In genomic region chr12:86507741-86508140, GRCm38 (mm10) we compare ENCODE assay signal across 30 mouse cellular contexts.
DNase-seq lines count a peak whose midpoint lies in the region; ATAC-seq and TF ChIP-seq lines count a peak whose summit lies in the region.
"Had no signal": no experiment of that assay in that cellular context is flagged by ENCODE, and none has a peak within 500 bp of the region (broad histone marks: within the 10 kb centered on the region; RNA-seq: fewer than 3 reads in every experiment).

No protein-coding gene starts in this region.

- H3K27ac ChIP-seq in intestine, postnatal 0 days (ENCODE audit: low read depth, low read length): no peak overlapping the region
- no peak overlapping the region for H3K27ac ChIP-seq in intestine, embryonic 15.5 days
- peak overlapping the region; percentile 66; the same call in 1 of the 2 replicates for H3K27ac ChIP-seq in ES-E14 (ENCODE audit: insufficient read depth, low read depth, low read length, poor library complexity, severe bottlenecking)
- H3K27ac ChIP-seq in stomach, postnatal 0 days (replicated peaks): no peak overlapping the region
- H3K27ac ChIP-seq: embryonic facial prominence, embryonic 12.5 days; embryonic facial prominence, embryonic 15.5 days; forebrain, embryonic 12.5 days; forebrain, embryonic 15.5 days; heart, embryonic 15.5 days; hindbrain, embryonic 10.5 days; hindbrain, embryonic 13.5 days had no signal

- in situ Hi-C loops in ES-E14 (cut with MboI; ENCODE audit: low sequenced_read_pairs in 2 of 2, unreplicated experiment in 2 of 2): no loop called here

- 0 out of 2 replicates have a peak, but pooled peaks have one; percentile 5 for TF ChIP-seq CTCF in intestine, postnatal 0 days (IDR thresholded peaks at IDR 0.05; ENCODE audit: low read depth)
- TF ChIP-seq CTCF in stomach, postnatal 0 days (IDR thresholded peaks at IDR 0.05; ENCODE audit: low read depth): peak; percentile 39

- no peak overlapping the region for H3K4me2 ChIP-seq in intestine, postnatal 0 days (replicated peaks; ENCODE audit: low read depth)
- no peak overlapping the region for H3K4me2 ChIP-seq in intestine, embryonic 15.5 days (replicated peaks)
- H3K4me2 ChIP-seq in stomach, postnatal 0 days (replicated peaks; ENCODE audit: low read depth): no peak overlapping the region
- H3K4me2 ChIP-seq: embryonic facial prominence, embryonic 12.5 days; embryonic facial prominence, embryonic 15.5 days; forebrain, embryonic 12.5 days; forebrain, embryonic 15.5 days; heart, embryonic 12.5 days; heart, embryonic 15.5 days; hindbrain, embryonic 13.5 days had no signal

- no peak for TF ChIP-seq EP300 in stomach, postnatal 0 days (optimal IDR thresholded peaks at IDR 0.05)

- 75% methylated on average over 10 of the region's 10 CpGs for WGBS in intestine, postnatal 0 days
- 82% methylated on average over 10 of the region's 10 CpGs for WGBS in intestine, embryonic 15.5 days
- 78% methylated on average over 10 of the region's 10 CpGs for WGBS in stomach, postnatal 0 days

- no peaks in the 10 kb centered on the region for H3K9me3 ChIP-seq in intestine, postnatal 0 days (ENCODE audit: control insufficient read depth)
- H3K9me3 ChIP-seq in intestine, embryonic 15.5 days: no peaks in the 10 kb centered on the region
- H3K9me3 ChIP-seq in ES-E14 (ENCODE audit: control insufficient read depth, insufficient read depth, low read depth, low read length): no peaks in the 10 kb centered on the region
- no peaks in the 10 kb centered on the region for H3K9me3 ChIP-seq in stomach, postnatal 0 days (ENCODE audit: control insufficient read depth, low read length)
- H3K9me3 ChIP-seq: embryonic facial prominence, embryonic 12.5 days; embryonic facial prominence, embryonic 15.5 days; forebrain, embryonic 12.5 days; forebrain, embryonic 15.5 days; heart, embryonic 12.5 days; heart, embryonic 15.5 days; hindbrain, embryonic 10.5 days; hindbrain, embryonic 13.5 days had no signal

- DNase-seq in retina, postnatal 7 days (ENCODE audit: low read depth, low spot score): peak; percentile 74
- no peak for DNase-seq in retina, postnatal 1 day
- DNase-seq in ES-E14 (ENCODE audit: low read depth, low spot score): no peak
- no peak for DNase-seq in stomach, postnatal 0 days (ENCODE audit: low spot score)
- no peak for DNase-seq in layer of hippocampus, adult 18-20 months (ENCODE audit: low spot score in 2 of 2)
- DNase-seq in embryo, embryonic 11 days: no peak
- DNase-seq: adrenal gland, adult 2 months; adrenal gland, postnatal 14 days; B cell, adult 2 months; cerebellum, adult 11 months; cerebellum, adult 8-10 months; cerebellum, postnatal 10 days; cerebellum, postnatal 36 days; gastrocnemius, postnatal 10 days; gastrocnemius, postnatal 36 days; heart, adult 18-20 months; heart, postnatal 10 days; heart, postnatal 36 days had no signal

- no peak overlapping the region for H3K4me3 ChIP-seq in intestine, postnatal 0 days (ENCODE audit: low read depth, low read length)
- no peak overlapping the region for H3K4me3 ChIP-seq in intestine, embryonic 15.5 days (replicated peaks)
- no peak overlapping the region for H3K4me3 ChIP-seq in ES-E14 (ENCODE audit: insufficient read depth in 1 of 2, low read depth in 1 of 2, low read length in 2 of 2, poor library complexity in 1 of 2, severe bottlenecking in 1 of 2)
- no peak overlapping the region for H3K4me3 ChIP-seq in stomach, postnatal 0 days (ENCODE audit: low read depth, low read length)
- H3K4me3 ChIP-seq: embryonic facial prominence, embryonic 12.5 days; embryonic facial prominence, embryonic 15.5 days; forebrain, embryonic 12.5 days; forebrain, embryonic 15.5 days; heart, embryonic 12.5 days; heart, embryonic 15.5 days; hindbrain, embryonic 10.5 days; hindbrain, embryonic 13.5 days had no signal

- no peaks in the 10 kb centered on the region for H3K4me1 ChIP-seq in intestine, postnatal 0 days (replicated peaks; ENCODE audit: control insufficient read depth, insufficient read depth, low read length)
- peaks cover 5% of the 10 kb centered on the region; the same call in 1 of the 2 replicates for H3K4me1 ChIP-seq in intestine, embryonic 15.5 days (replicated peaks)
- peaks cover 12 to 39% of the 10 kb centered on the region in 2 experiments; a peak in 3 of 4 replicates for H3K4me1 ChIP-seq in ES-E14 (ENCODE audit: control insufficient read depth in 2 of 2, insufficient read depth in 2 of 2, low read length in 2 of 2, poor library complexity in 1 of 2)
- no peaks in the 10 kb centered on the region for H3K4me1 ChIP-seq in stomach, postnatal 0 days (replicated peaks; ENCODE audit: control insufficient read depth, insufficient read depth)
- H3K4me1 ChIP-seq: embryonic facial prominence, embryonic 12.5 days; embryonic facial prominence, embryonic 15.5 days had no signal

- no peaks in the 10 kb centered on the region for H3K27me3 ChIP-seq in intestine, postnatal 0 days (replicated peaks; ENCODE audit: control insufficient read depth, insufficient read depth, low read length)
- H3K27me3 ChIP-seq in intestine, embryonic 15.5 days (replicated peaks): no peaks in the 10 kb centered on the region
- no peaks in the 10 kb centered on the region for H3K27me3 ChIP-seq in stomach, postnatal 0 days (ENCODE audit: control insufficient read depth, insufficient read depth, low read length)
- H3K27me3 ChIP-seq: embryonic facial prominence, embryonic 12.5 days; embryonic facial prominence, embryonic 15.5 days; forebrain, embryonic 12.5 days; forebrain, embryonic 15.5 days; heart, embryonic 12.5 days; heart, embryonic 15.5 days had no signal

- H3K36me3 ChIP-seq in intestine, postnatal 0 days (ENCODE audit: control insufficient read depth, insufficient read depth): no peaks in the 10 kb centered on the region
- no peaks in the 10 kb centered on the region for H3K36me3 ChIP-seq in intestine, embryonic 15.5 days
- peaks cover 85% of the 10 kb centered on the region for H3K36me3 ChIP-seq in ES-E14 (ENCODE audit: control insufficient read depth, insufficient read depth, low read length, poor library complexity, severe bottlenecking)
- H3K36me3 ChIP-seq in stomach, postnatal 0 days (ENCODE audit: control insufficient read depth, insufficient read depth, low read length): no peaks in the 10 kb centered on the region
- H3K36me3 ChIP-seq: embryonic facial prominence, embryonic 12.5 days; embryonic facial prominence, embryonic 15.5 days; forebrain, embryonic 12.5 days; forebrain, embryonic 15.5 days; heart, embryonic 12.5 days; heart, embryonic 15.5 days; hindbrain, embryonic 10.5 days; hindbrain, embryonic 13.5 days had no signal

- ATAC-seq in intestine, postnatal 0 days: no peak
- no peak for ATAC-seq in intestine, embryonic 15.5 days
- ATAC-seq in stomach, postnatal 0 days (ENCODE audit: low FRiP score, low TSS enrichment): no peak
- ATAC-seq: forebrain, embryonic 15.5 days; hindbrain, embryonic 16.5 days; intestine, embryonic 16.5 days had no signal

- no peak overlapping the region for H3K9ac ChIP-seq in intestine, postnatal 0 days (ENCODE audit: low read depth, low read length)
- no peak overlapping the region for H3K9ac ChIP-seq in intestine, embryonic 15.5 days
- 0 out of 2 replicates have a peak overlapping the region, but pooled peaks have one; percentile 1 for H3K9ac ChIP-seq in ES-E14 (ENCODE audit: insufficient read depth, low read depth, low read length, poor library complexity, severe bottlenecking)
- no peak overlapping the region for H3K9ac ChIP-seq in stomach, postnatal 0 days (ENCODE audit: low read length)
- H3K9ac ChIP-seq: embryonic facial prominence, embryonic 12.5 days; embryonic facial prominence, embryonic 15.5 days; forebrain, embryonic 12.5 days; forebrain, embryonic 15.5 days; heart, embryonic 12.5 days; heart, embryonic 15.5 days; hindbrain, embryonic 13.5 days had no signal

TF ChIP-seq in ES-E14, 5 proteins besides CTCF, POLR2A, EP300 and RAD21:
- peak; percentile 89 for TF ChIP-seq MAFK (IDR thresholded peaks at IDR 0.05; ENCODE audit: insufficient read depth, low read depth, low read length)
- no peak for TF ChIP-seq HCFC1 (IDR thresholded peaks at IDR 0.05; ENCODE audit: borderline replicate concordance, insufficient read depth, low read length)
- TF ChIP-seq CHD2 (IDR thresholded peaks at IDR 0.05; ENCODE audit: low read depth, low read length): no peak
- TF ChIP-seq ZC3H11A (IDR thresholded peaks at IDR 0.05; ENCODE audit: borderline replicate concordance, low read depth, low read length): no peak
- TF ChIP-seq ZNF384 (IDR thresholded peaks at IDR 0.05; ENCODE audit: low read depth, low read length): no peak
